Mouse (Mus musculus) ES-E14 (cell line): ENCODE results near the gene Cnbp.

Source experiments
- HCFC1 ChIP-seq: IDR thresholded peaks from 2 replicates; pipeline ENCODE4 v1.6.1; 2012; ENCODE audit warnings: low read length, inconsistent platforms, borderline replicate concordance; ENCODE audit not compliant: insufficient read depth
- MAFK ChIP-seq: IDR thresholded peaks from 2 replicates; pipeline ENCODE4 v1.6.1; 2014; ENCODE audit warnings: mild to moderate bottlenecking, low read depth, low read length, inconsistent platforms; ENCODE audit not compliant: insufficient read depth
- ZC3H11A ChIP-seq: IDR thresholded peaks from 2 replicates; pipeline ENCODE4 v1.6.1; 2012; ENCODE audit warnings: low read depth, mild to moderate bottlenecking, inconsistent platforms, low read length, borderline replicate concordance
- ZNF384 ChIP-seq: IDR thresholded peaks from 2 replicates; pipeline ENCODE4 v1.6.1; 2012; ENCODE audit warnings: low read depth, low read length, inconsistent platforms

DNA sequence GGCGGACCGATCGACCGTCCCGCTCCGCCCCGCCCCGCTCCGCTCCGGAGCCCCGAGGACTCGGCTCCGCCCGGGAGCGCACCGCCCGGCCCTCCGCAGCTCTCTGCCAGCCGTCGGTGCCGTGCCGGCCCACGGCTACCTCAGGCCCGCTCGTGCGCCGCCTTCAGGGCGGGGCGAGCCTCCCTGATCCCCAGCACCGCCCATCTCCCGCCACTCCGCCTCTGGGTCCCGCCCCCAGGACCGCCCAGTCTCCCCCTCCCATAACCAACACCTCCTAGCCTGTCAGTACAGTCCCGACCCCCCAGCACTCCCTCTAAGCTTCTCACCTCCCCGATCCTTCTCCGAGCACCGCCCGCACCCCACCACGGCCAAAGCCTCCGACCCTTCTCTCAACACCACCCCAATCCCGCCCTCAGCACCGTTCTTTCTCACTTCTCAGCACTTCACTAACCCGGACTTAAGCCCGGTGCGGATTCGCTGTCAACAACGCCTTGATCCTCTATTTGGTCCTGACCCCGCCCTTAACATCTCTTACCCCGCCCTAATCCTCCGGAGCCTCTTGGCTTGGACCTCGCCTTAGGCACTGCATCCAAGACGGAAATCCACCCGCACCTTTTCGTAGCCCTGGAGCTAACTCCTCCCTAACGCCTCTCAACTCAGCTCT, 39.1 kb downstream of the Cnbp start, which contains the start of gene Rab43:
- 0 out of 2 replicates have a peak, but pooled peaks have one; percentile 10 for TF ChIP-seq HCFC1
- TF ChIP-seq ZNF384 = no peak
- no peak for TF ChIP-seq MAFK
- no peak for TF ChIP-seq ZC3H11A
